Mouse (Mus musculus) kidney, adult 2 months (tissue): Measurements from ENCODE around the gene Serbp1.

Source experiments
- CTCF ChIP-seq: fragments of 200-500 bp; conservative IDR thresholded peaks from 2 replicates; pipeline ENCODE4 v1.5.1; 2011; ENCODE audit warnings: low read depth, mild to moderate bottlenecking, control low read depth, low read length, moderate library complexity, mixed read lengths; ENCODE audit not compliant: insufficient read depth, insufficient read length
- POLR2A ChIP-seq: fragments of 200-500 bp; IDR thresholded peaks from one replicate; pipeline ENCODE4 v1.6.1; 2011; ENCODE audit warnings: low read depth, low read length, control low read depth

GRCm38 (mm10) chr6:67235649-67236048, 2.3 kb upstream of the Serbp1 start:
- no peak for TF ChIP-seq CTCF
- TF ChIP-seq POLR2A, result no peak
